Mouse (Mus musculus): Measurements from ENCODE around the gene Lpp. TPM values are rescaled to one million over a fixed set of nuclear protein-coding genes. Genes with fewer than 3 reads are reported as not detected.

The Lpp gene
- total and polyA plus RNA-seq, 3 experiments = 0.64 to 1.2 (median 0.68) TPM

- in situ Hi-C loops (cut with MboI; ENCODE audit: low pct_ligation_motif_present, low pct_unique_long_range_greater_than_20kb, low sequenced_read_pairs) (no loop called here), dilution Hi-C loops (cut with MboI; ENCODE audit: extremely low pct_ligation_motif_present, extremely low pct_unique_long_range_greater_than_20kb, low sequenced_read_pairs) (no loop called here)
- H3K27ac ChIP-seq (ENCODE audit: insufficient read depth, low read depth) = no peak overlapping the region
Measured at GRCm38 (mm10) chr16:24434026-24434425, 40.7 kb downstream of the Lpp start.

GRCm38 (mm10) chr16:24434531-24435114 lies 41.3 kb downstream of the Lpp start:
- no peak for DNase-seq (ENCODE audit: extremely low read depth)
- no peaks in the 10 kb centered on the region for H3K9me3 ChIP-seq (replicated peaks; ENCODE audit: low read length)
- H3K4me3 ChIP-seq (replicated peaks in 1 of 3; ENCODE audit: low read depth in 2 of 3, low read length in 2 of 3, poor library complexity in 1 of 3) = no peak overlapping the region
- dilution Hi-C loops (cut with MboI; ENCODE audit: extremely low pct_ligation_motif_present, extremely low pct_unique_long_range_greater_than_20kb, low sequenced_read_pairs) = no loop called here
- H3K9ac ChIP-seq (ENCODE audit: insufficient read depth, low read depth) = no peak overlapping the region
- in situ Hi-C loops (cut with MboI; ENCODE audit: low pct_ligation_motif_present, low pct_unique_long_range_greater_than_20kb, low sequenced_read_pairs) = no loop called here
- no peak for TF ChIP-seq ZNF384 (IDR thresholded peaks at IDR 0.05; ENCODE audit: low read depth, low read length)
- no peak for TF ChIP-seq ZC3H11A (IDR thresholded peaks at IDR 0.05; ENCODE audit: low read depth, low read length)
- no peak for TF ChIP-seq USF2 (conservative IDR thresholded peaks at IDR 0.05; ENCODE audit: low read depth, low read length)
- H3K79me2 ChIP-seq (replicated peaks; ENCODE audit: control insufficient read depth, extremely low read depth, insufficient read depth, poor library complexity, severe bottlenecking) = no peaks in the 10 kb centered on the region
- no peaks in the 10 kb centered on the region for H3K36me3 ChIP-seq (replicated peaks in 1 of 2; ENCODE audit: control insufficient read depth in 1 of 2, insufficient read depth in 1 of 2, low read length in 1 of 2)
- H3K27ac ChIP-seq (ENCODE audit: insufficient read depth, low read depth) = no peak overlapping the region
- H3K4me1 ChIP-seq (ENCODE audit: control insufficient read depth in 1 of 2, insufficient read depth in 2 of 2) = peaks cover 0 to 21% of the 10 kb centered on the region in 2 experiments; a peak in 2 of 4 replicates
- no peaks in the 10 kb centered on the region for H3K27me3 ChIP-seq (replicated peaks)
- no peak overlapping the region for H3K4me2 ChIP-seq (ENCODE audit: insufficient read depth, low read depth, poor library complexity, severe bottlenecking)

More at GRCm38 (mm10) chr16:24434026-24434425, 40.7 kb downstream of the Lpp start:
- Histone ChIP-seq H3K9ac (ENCODE audit: insufficient read depth, low read depth) (no peak overlapping the region), H3K4me1 (ENCODE audit: control insufficient read depth in 1 of 2, insufficient read depth in 2 of 2) (peaks cover 0 to 21% of the 10 kb centered on the region in 2 experiments; a peak in 2 of 4 replicates), H3K79me2 (replicated peaks; ENCODE audit: control insufficient read depth, extremely low read depth, insufficient read depth, poor library complexity, severe bottlenecking) (no peaks in the 10 kb centered on the region), H3K9me3 (replicated peaks; ENCODE audit: low read length) (no peaks in the 10 kb centered on the region), H3K27me3 (replicated peaks) (no peaks in the 10 kb centered on the region), H3K4me3 (replicated peaks in 1 of 3; ENCODE audit: low read depth in 2 of 3, low read length in 2 of 3, poor library complexity in 1 of 3) (no peak overlapping the region), H3K4me2 (ENCODE audit: insufficient read depth, low read depth, poor library complexity, severe bottlenecking) (no peak overlapping the region), H3K36me3 (replicated peaks in 1 of 2; ENCODE audit: control insufficient read depth in 1 of 2, insufficient read depth in 1 of 2, low read length in 1 of 2) (no peaks in the 10 kb centered on the region)
- no peak for DNase-seq (ENCODE audit: extremely low read depth)
- TF ChIP-seq MAX (IDR thresholded peaks at IDR 0.05; ENCODE audit: low read length) = no peak
- no peak for TF ChIP-seq PAX5 (IDR thresholded peaks at IDR 0.05; ENCODE audit: low read length)
- TF ChIP-seq MEF2A (IDR thresholded peaks at IDR 0.05; ENCODE audit: borderline replicate concordance, low read depth, low read length) = no peak
- TF ChIP-seq NELFE (IDR thresholded peaks at IDR 0.05; ENCODE audit: low read depth, low read length) = no peak

- Histone ChIP-seq H3K4me3 (replicated peaks in 1 of 3; ENCODE audit: low read depth in 2 of 3, low read length in 2 of 3, poor library complexity in 1 of 3) (no peak overlapping the region), H3K79me2 (replicated peaks; ENCODE audit: control insufficient read depth, extremely low read depth, insufficient read depth, poor library complexity, severe bottlenecking) (no peaks in the 10 kb centered on the region), H3K9me3 (replicated peaks; ENCODE audit: low read length) (no peaks in the 10 kb centered on the region), H3K4me1 (ENCODE audit: control insufficient read depth in 1 of 2, insufficient read depth in 2 of 2) (peaks cover 0 to 21% of the 10 kb centered on the region in 2 experiments; a peak in 2 of 4 replicates), H3K36me3 (replicated peaks in 1 of 2; ENCODE audit: control insufficient read depth in 1 of 2, insufficient read depth in 1 of 2, low read length in 1 of 2) (no peaks in the 10 kb centered on the region), H3K9ac (ENCODE audit: insufficient read depth, low read depth) (no peak overlapping the region), H3K27ac (ENCODE audit: insufficient read depth, low read depth) (no peak overlapping the region), H3K4me2 (ENCODE audit: insufficient read depth, low read depth, poor library complexity, severe bottlenecking) (no peak overlapping the region), H3K27me3 (replicated peaks) (no peaks in the 10 kb centered on the region)
- DNase-seq (ENCODE audit: extremely low read depth) = peak; percentile 35
- in situ Hi-C loops (cut with MboI; ENCODE audit: low pct_ligation_motif_present, low pct_unique_long_range_greater_than_20kb, low sequenced_read_pairs) = no loop called here
- TF ChIP-seq E2F4 (IDR thresholded peaks at IDR 0.05; ENCODE audit: insufficient replicate concordance, low read depth, low read length) = no peak
- TF ChIP-seq KAT2A (IDR thresholded peaks at IDR 0.05; ENCODE audit: insufficient replicate concordance, low read length) = no peak
- peak; percentile 12; the same call in 1 of the 2 replicates for TF ChIP-seq ELF1 (IDR thresholded peaks at IDR 0.05; ENCODE audit: low read depth, low read length)
- dilution Hi-C loops (cut with MboI; ENCODE audit: extremely low pct_ligation_motif_present, extremely low pct_unique_long_range_greater_than_20kb, low sequenced_read_pairs) = no loop called here
Measured at GRCm38 (mm10) chr16:24435115-24435553, 41.8 kb downstream of the Lpp start.

All from CH12.LX (cell line).